Mouse (Mus musculus) CH12.LX (cell line): ENCODE measurements around the gene Akap12. TPM values are rescaled to one million over a fixed set of nuclear protein-coding genes. Genes with fewer than 3 reads are reported as not detected.

Experiments
- DNase-seq: peaks from one replicate; pipeline ENCODE4 v3.0.0-alpha.2; 2013; ENCODE audit errors: extremely low read depth
- H3K27ac ChIP-seq: 2 replicates; pipeline ENCODE4 v1.5.1; 2012; ENCODE audit warnings: low read depth, mild to moderate bottlenecking, control low read depth, moderate library complexity; ENCODE audit not compliant: insufficient read depth
- H3K27me3 ChIP-seq: replicated peaks from 2 replicates; pipeline ENCODE3; 2012; ENCODE audit warnings: inconsistent platforms
- H3K36me3 ChIP-seq, 2 experiments: replicated peaks in 1 of 2; 2 replicates each; pipeline versions ENCODE3 to v1.6.1; 2012; ENCODE audit warnings: inconsistent platforms in 1 of 2, low read length in 1 of 2, mild to moderate bottlenecking in 1 of 2, mixed read lengths in 1 of 2, moderate library complexity in 1 of 2; ENCODE audit not compliant: control insufficient read depth in 1 of 2, insufficient read depth in 1 of 2
- H3K4me1 ChIP-seq, 2 experiments: 2 replicates each; pipeline ENCODE4 v1.6.1; 2012; ENCODE audit warnings: inconsistent platforms in 1 of 2, moderate library complexity in 1 of 2; ENCODE audit not compliant: insufficient read depth in 2 of 2, control insufficient read depth in 1 of 2
- H3K4me2 ChIP-seq: 2 replicates; pipeline ENCODE4 v1.6.1; 2012; ENCODE audit warnings: low read depth, mild to moderate bottlenecking, control low read depth; ENCODE audit not compliant: poor library complexity, insufficient read depth, severe bottlenecking
- H3K4me3 ChIP-seq, 3 experiments: fragments of 150-350 bp in 1 of 3; sonication (generic) in 1 of 3; replicated peaks in 1 of 3; 2 replicates each; pipeline versions ENCODE3 to v1.5.1; 2011 to 2012; ENCODE audit warnings: low read depth in 2 of 3, low read length in 2 of 3, mild to moderate bottlenecking in 2 of 3, moderate library complexity in 2 of 3, control low read depth in 1 of 3, improper control_type of control experiment in 1 of 3, inconsistent platforms in 1 of 3, mixed read lengths in 1 of 3; ENCODE audit not compliant: poor library complexity in 1 of 3
- H3K79me2 ChIP-seq: replicated peaks from 2 replicates; pipeline ENCODE4 v1.6.1; 2012; ENCODE audit warnings: mild to moderate bottlenecking, moderate library complexity; ENCODE audit not compliant: control insufficient read depth, poor library complexity, insufficient read depth, severe bottlenecking; ENCODE audit errors: extremely low read depth
- H3K9ac ChIP-seq: 2 replicates; pipeline ENCODE4 v1.6.1; 2012; ENCODE audit warnings: low read depth, mild to moderate bottlenecking, control low read depth, moderate library complexity; ENCODE audit not compliant: insufficient read depth
- H3K9me3 ChIP-seq: replicated peaks from 2 replicates; pipeline ENCODE3; 2012; ENCODE audit warnings: low read length, inconsistent platforms, mixed read lengths
- CHD1 ChIP-seq: IDR thresholded peaks from 2 replicates; pipeline ENCODE4 v1.6.1; 2012; ENCODE audit warnings: low read depth, low read length, improper control_type of control experiment, inconsistent platforms
- CHD2 ChIP-seq: IDR thresholded peaks from 2 replicates; pipeline ENCODE4 v1.6.1; 2011; ENCODE audit warnings: low read length, improper control_type of control experiment
- CTCF ChIP-seq, 2 experiments: IDR thresholded peaks in 1 of 2; conservative IDR thresholded peaks in 1 of 2; 2 replicates each; pipeline ENCODE4 v1.5.1; 2011 to 2012; ENCODE audit warnings: low read depth in 2 of 2, low read length in 2 of 2, improper control_type of control experiment in 1 of 2, inconsistent platforms in 1 of 2, mild to moderate bottlenecking in 1 of 2, moderate library complexity in 1 of 2
- E2F4 ChIP-seq: IDR thresholded peaks from 2 replicates; pipeline ENCODE4 v1.6.1; 2011; ENCODE audit warnings: low read depth, low read length, improper control_type of control experiment; ENCODE audit not compliant: insufficient replicate concordance
- ELF1 ChIP-seq: IDR thresholded peaks from 2 replicates; pipeline ENCODE4 v1.6.1; 2014; ENCODE audit warnings: low read depth, mild to moderate bottlenecking, inconsistent platforms, low read length, improper control_type of control experiment
- EP300 ChIP-seq: IDR thresholded peaks from 2 replicates; pipeline ENCODE4 v1.6.1; 2011; ENCODE audit warnings: low read length, improper control_type of control experiment
- ETS1 ChIP-seq: conservative IDR thresholded peaks from 2 replicates; pipeline ENCODE4 v1.6.1; 2012; ENCODE audit warnings: low read depth, mild to moderate bottlenecking, inconsistent platforms, low read length, improper control_type of control experiment, moderate library complexity
- GABPA ChIP-seq: IDR thresholded peaks from 2 replicates; pipeline ENCODE4 v1.6.1; 2012; ENCODE audit warnings: low read depth, low read length, improper control_type of control experiment, inconsistent platforms; ENCODE audit not compliant: insufficient replicate concordance
- HCFC1 ChIP-seq: IDR thresholded peaks from 2 replicates; pipeline ENCODE4 v1.6.1; 2012; ENCODE audit warnings: low read depth, mild to moderate bottlenecking, inconsistent platforms, low read length, improper control_type of control experiment
- IRF4 ChIP-seq: IDR thresholded peaks from 2 replicates; pipeline ENCODE4 v1.6.1; 2014; ENCODE audit warnings: low read depth, mild to moderate bottlenecking, inconsistent platforms, low read length, improper control_type of control experiment
- KAT2A ChIP-seq: IDR thresholded peaks from 2 replicates; pipeline ENCODE4 v1.6.1; 2012; ENCODE audit warnings: low read length, improper control_type of control experiment, inconsistent platforms; ENCODE audit not compliant: insufficient replicate concordance
- MAFK ChIP-seq: IDR thresholded peaks from 2 replicates; pipeline ENCODE4 v1.6.1; 2011; ENCODE audit warnings: low read length, improper control_type of control experiment; ENCODE audit not compliant: insufficient replicate concordance
- MAX ChIP-seq: IDR thresholded peaks from 2 replicates; pipeline ENCODE4 v1.6.1; 2011; ENCODE audit warnings: low read length, improper control_type of control experiment
- MEF2A ChIP-seq: IDR thresholded peaks from 2 replicates; pipeline ENCODE4 v1.6.1; 2014; ENCODE audit warnings: low read depth, mild to moderate bottlenecking, inconsistent platforms, low read length, improper control_type of control experiment, borderline replicate concordance
- MYC ChIP-seq: IDR thresholded peaks from 2 replicates; pipeline ENCODE4 v1.6.1; 2011; ENCODE audit warnings: low read depth, mild to moderate bottlenecking, improper control_type of control experiment, low read length
- NRF1 ChIP-seq: IDR thresholded peaks from 2 replicates; pipeline ENCODE4 v1.6.1; 2014; ENCODE audit warnings: low read depth, mild to moderate bottlenecking, inconsistent platforms, low read length, improper control_type of control experiment, moderate library complexity
- PAX5 ChIP-seq: IDR thresholded peaks from 2 replicates; pipeline ENCODE4 v1.6.1; 2012; ENCODE audit warnings: low read length, inconsistent platforms, mixed read lengths
- RAD21 ChIP-seq: IDR thresholded peaks from 2 replicates; pipeline ENCODE4 v1.6.1; 2011; ENCODE audit warnings: low read depth, mild to moderate bottlenecking, low read length, improper control_type of control experiment, moderate library complexity
- RCOR1 ChIP-seq: conservative IDR thresholded peaks from 2 replicates; pipeline ENCODE4 v1.6.1; 2012; ENCODE audit warnings: low read depth, mild to moderate bottlenecking, inconsistent platforms, low read length, improper control_type of control experiment
- SMC3 ChIP-seq: IDR thresholded peaks from 2 replicates; pipeline ENCODE4 v1.6.1; 2011; ENCODE audit warnings: low read depth, low read length, improper control_type of control experiment
- TBP ChIP-seq: conservative IDR thresholded peaks from 2 replicates; pipeline ENCODE4 v1.6.1; 2011; ENCODE audit warnings: low read depth, low read length, improper control_type of control experiment
- USF1 ChIP-seq: IDR thresholded peaks from 2 replicates; pipeline ENCODE4 v1.6.1; 2014; ENCODE audit warnings: low read depth, mild to moderate bottlenecking, inconsistent platforms, low read length, improper control_type of control experiment
- USF2 ChIP-seq: conservative IDR thresholded peaks from 2 replicates; pipeline ENCODE4 v1.6.1; 2011; ENCODE audit warnings: low read depth, low read length, improper control_type of control experiment
- ZC3H11A ChIP-seq: IDR thresholded peaks from 2 replicates; pipeline ENCODE4 v1.6.1; 2012; ENCODE audit warnings: low read depth, mild to moderate bottlenecking, inconsistent platforms, low read length, improper control_type of control experiment
- ZNF384 ChIP-seq: IDR thresholded peaks from 2 replicates; pipeline ENCODE4 v1.6.1; 2012; ENCODE audit warnings: low read depth, low read length, improper control_type of control experiment, inconsistent platforms
- dilution Hi-C: fragments of 300-500 bp; cut with MboI; formaldehyde crosslinking; loops from 2 replicates; pipeline ENCODE4 v1.14.3; 2020; ENCODE audit warnings: low sequenced_read_pairs; ENCODE audit not compliant: extremely low pct_unique_long_range_greater_than_20kb, extremely low pct_ligation_motif_present
- in situ Hi-C: fragments of 300-500 bp; cut with MboI; formaldehyde crosslinking; loops from 3 replicates; pipeline ENCODE4 v1.14.3; 2019; ENCODE audit warnings: low sequenced_read_pairs, low pct_ligation_motif_present, low pct_unique_long_range_greater_than_20kb, mixed read lengths
- polyA plus RNA-seq: library from polyadenylated mRNA; unstranded; fragments of >175 nt; gene quantifications from 2 replicates; pipeline ENCODE4 v1.2.1, GENCODE M21; 2012; ENCODE audit warnings: low read depth; ENCODE audit not compliant: insufficient read length
- total RNA-seq, 2 experiments: library from RNA; depleted of rRNA; stranded (reverse); fragments of 300-350 nt in 1 of 2; fragments of >200 nt in 1 of 2; gene quantifications; 2 replicates each; pipeline ENCODE4 v1.2.3; 2012 to 2014

Gene Akap12
- total and polyA plus RNA-seq, 3 experiments = 0.51 to 3.1 (median 1.7) TPM

GRCm38 (mm10) chr10:4327716-4328115, 61.5 kb downstream of the Akap12 start:
- Histone ChIP-seq H3K4me1 (peaks cover 0 to 4% of the 10 kb centered on the region in 2 experiments; a peak in 2 of 4 replicates), H3K4me2 (no peak overlapping the region), H3K27me3 (no peaks in the 10 kb centered on the region), H3K79me2 (no peaks in the 10 kb centered on the region), H3K9me3 (peaks cover 2% of the 10 kb centered on the region), H3K9ac (no peak overlapping the region), H3K27ac (no peak overlapping the region), H3K4me3 (no peak overlapping the region), H3K36me3 (no peaks in the 10 kb centered on the region)
- DNase-seq = no peak
- TF ChIP-seq MYC = no peak
- TF ChIP-seq NRF1 = no peak
- TF ChIP-seq PAX5 = no peak
- TF ChIP-seq GABPA = no peak
- no peak for TF ChIP-seq E2F4
- TF ChIP-seq KAT2A = no peak
- no peak for TF ChIP-seq ELF1
- TF ChIP-seq MAX = no peak
- in situ Hi-C loops (loop anchor here (25.0 kb wide), 2 partner anchors 240 to 790 kb away; partner anchors contain the start of gene Iyd), dilution Hi-C loops (no loop called here)

GRCm38 (mm10) chr10:4332228-4332979, 66.2 kb downstream of the Akap12 start:
- dilution Hi-C loops = no loop called here
- H3K36me3 ChIP-seq = no peaks in the 10 kb centered on the region
- H3K4me2 ChIP-seq = no peak overlapping the region
- H3K27ac ChIP-seq = no peak overlapping the region
- H3K9ac ChIP-seq = no peak overlapping the region
- no peak overlapping the region for H3K4me3 ChIP-seq
- no peaks in the 10 kb centered on the region for H3K79me2 ChIP-seq
- in situ Hi-C loops = loop anchor here (10.0 to 25.0 kb wide), 4 partner anchors 148 to 795 kb away; partner anchors contain the start of gene Iyd
- no peaks in the 10 kb centered on the region for H3K27me3 ChIP-seq
- peaks cover 2% of the 10 kb centered on the region for H3K9me3 ChIP-seq
- no peak for DNase-seq
- peaks cover 0 to 16% of the 10 kb centered on the region in 2 experiments; a peak in 2 of 4 replicates for H3K4me1 ChIP-seq
- no peak for TF ChIP-seq USF2
- no peak for TF ChIP-seq CHD2
- no peak for TF ChIP-seq RAD21
- TF ChIP-seq, all 38 proteins: peak for 0

- H3K36me3 ChIP-seq = no peaks in the 10 kb centered on the region
- H3K4me1 ChIP-seq = peaks cover 0 to 16% of the 10 kb centered on the region in 2 experiments; a peak in 2 of 4 replicates
- dilution Hi-C loops = no loop called here
- H3K9me3 ChIP-seq = no peaks in the 10 kb centered on the region
- in situ Hi-C loops = loop anchor here (10.0 to 25.0 kb wide), 4 partner anchors 149 to 796 kb away; partner anchors contain the start of gene Iyd
- H3K27ac ChIP-seq = no peak overlapping the region
- no peaks in the 10 kb centered on the region for H3K27me3 ChIP-seq
- peak; percentile 56 for DNase-seq
- no peaks in the 10 kb centered on the region for H3K79me2 ChIP-seq
- peak overlapping the region; percentile 62 for H3K4me2 ChIP-seq
- H3K9ac ChIP-seq = peak overlapping the region; percentile 41; the same call in 1 of the 2 replicates
- H3K4me3 ChIP-seq = peak overlapping the region in 1 of 3 experiments; percentile 39
- TF ChIP-seq CTCF (conservative IDR thresholded peaks at IDR 0.05 in 1 of 2, IDR thresholded peaks at IDR 0.05 in 1 of 2; ENCODE audit: low read depth in 2 of 2, low read length in 2 of 2) (peak; percentile 70 to 87), PAX5 (no peak), MAFK (no peak), ZC3H11A (peak; percentile 52; the same call in 1 of the 2 replicates), SMC3 (peak; percentile 88), MEF2A (no peak; the same call in 1 of the 2 replicates), TBP (no peak), ZNF384 (peak; percentile 79), USF1 (no peak), IRF4 (no peak; the same call in 1 of the 2 replicates), EP300 (no peak), RCOR1 (no peak), HCFC1 (no peak), CHD1 (no peak), ETS1 (no peak)
Measured at GRCm38 (mm10) chr10:4333319-4333718, 67.1 kb downstream of the Akap12 start.
